Mouse (Mus musculus) testis, postnatal 10 days (tissue): ENCODE measurements around the gene Hoxc6.

Experiments
- DNase-seq: peaks from one replicate; pipeline ENCODE4 v3.0.0; 2021; ENCODE audit warnings: low spot score

Hoxc6 gene

DNA sequence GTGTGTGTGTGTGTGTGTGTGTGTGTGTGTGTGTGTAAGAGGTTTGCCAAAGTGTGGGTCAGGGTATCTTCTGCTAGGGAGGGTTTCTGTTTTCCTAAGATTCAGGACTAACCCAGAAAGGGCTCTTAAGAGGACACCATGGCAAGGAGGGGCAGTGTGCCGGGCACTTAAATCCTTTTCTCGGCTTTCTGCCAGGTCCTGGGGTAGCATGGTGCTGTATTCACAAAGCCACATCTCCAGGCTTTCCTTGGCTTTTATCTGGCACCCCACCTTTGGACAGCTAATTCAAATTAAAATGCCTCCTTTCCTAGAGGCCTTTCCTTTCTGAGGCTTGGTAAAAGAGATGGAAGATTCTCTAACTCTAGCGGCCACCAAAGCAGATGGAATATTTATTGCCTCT, 41.6 kb downstream of the Hoxc6 start:
- no peak for DNase-seq

GRCm38 (mm10) chr15:103040601-103041000, 42.5 kb downstream of the Hoxc6 start:
- DNase-seq = no peak

DNA sequence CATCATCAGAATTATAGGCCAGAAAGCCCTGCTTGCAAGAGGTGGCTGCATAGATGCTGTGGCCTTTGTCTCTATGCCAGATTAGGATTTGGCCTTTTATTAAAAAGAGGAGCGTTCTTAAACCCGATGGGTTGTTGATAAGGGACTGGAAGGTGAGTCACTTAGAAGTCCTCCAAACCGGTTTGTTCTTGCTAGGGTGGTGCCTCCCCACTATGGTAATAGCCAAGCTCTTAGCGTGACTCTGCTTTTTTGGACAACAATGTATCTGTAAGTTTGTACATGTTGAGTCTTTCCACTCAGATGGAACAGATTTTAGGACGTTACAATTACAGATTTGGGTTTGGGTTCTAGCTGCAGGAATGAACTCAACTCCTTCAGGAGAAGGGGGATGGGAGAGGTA, 43.6 kb downstream of the Hoxc6 start:
- no peak for DNase-seq

GRCm38 (mm10) chr15:103042209-103042608, 44.2 kb downstream of the Hoxc6 start:
- no peak for DNase-seq

DNA sequence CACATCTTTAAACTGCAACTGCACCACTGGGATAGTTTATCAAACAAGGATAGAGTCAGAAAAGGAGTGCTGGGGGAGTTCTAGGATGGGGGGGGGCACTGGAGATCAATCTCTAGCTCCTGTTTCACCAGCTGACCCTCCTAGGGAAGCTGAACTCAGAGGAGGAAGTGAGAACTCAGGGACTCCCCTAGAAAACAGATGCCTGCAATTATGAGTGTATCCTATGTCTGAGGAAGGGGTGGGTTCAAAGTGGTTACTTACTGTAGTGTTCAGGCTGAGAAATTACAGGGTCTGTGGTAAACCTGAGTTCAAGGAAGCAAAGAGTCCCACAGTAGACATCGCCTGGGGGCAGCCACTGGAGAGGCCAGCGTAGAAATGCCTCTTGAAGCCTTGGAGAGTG, 53.6 kb downstream of the Hoxc6 start:
- DNase-seq = no peak

DNA sequence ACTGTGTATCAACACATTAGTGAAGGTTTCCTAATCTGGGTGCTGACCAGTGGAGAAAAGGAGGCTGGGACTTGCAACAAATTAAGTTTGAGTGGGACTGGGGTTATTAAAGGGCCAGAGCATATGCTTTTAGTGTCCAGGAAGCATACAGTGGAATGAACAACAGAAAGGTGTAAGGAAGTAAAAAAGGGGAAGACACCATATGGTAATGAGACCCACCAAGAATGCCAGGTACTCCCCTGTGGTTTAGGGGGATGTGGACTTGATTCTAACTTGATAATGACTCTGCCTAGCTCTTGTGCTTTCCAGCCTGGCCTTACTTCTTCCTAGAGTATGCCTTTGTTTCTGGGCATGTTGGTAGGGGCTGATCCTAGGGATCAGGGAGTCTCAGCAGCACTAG, 55.2 kb downstream of the Hoxc6 start:
- DNase-seq = no peak

DNA sequence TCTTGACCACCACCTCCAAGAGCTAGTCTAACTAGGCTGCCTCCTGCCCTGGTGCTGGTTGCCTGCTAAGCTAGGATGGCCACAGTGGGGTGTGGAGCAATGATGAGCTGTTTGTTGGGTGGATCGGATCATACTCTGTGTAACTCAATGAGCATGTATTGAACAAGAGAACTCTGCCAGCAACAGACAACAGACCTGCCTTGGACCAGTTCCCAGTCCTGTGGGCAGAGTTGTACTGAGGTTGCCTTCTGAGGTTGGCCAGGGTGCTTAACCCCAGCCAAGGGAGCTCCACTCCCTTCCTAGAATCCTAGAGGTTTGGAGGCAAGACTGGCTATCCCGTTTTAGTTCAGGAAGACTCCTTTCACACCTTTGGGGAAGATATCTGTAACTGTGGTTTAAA, 58.3 kb downstream of the Hoxc6 start:
- no peak for DNase-seq

GRCm38 (mm10) chr15:103058715-103059114, 60.7 kb downstream of the Hoxc6 start:
- DNase-seq = no peak

DNA sequence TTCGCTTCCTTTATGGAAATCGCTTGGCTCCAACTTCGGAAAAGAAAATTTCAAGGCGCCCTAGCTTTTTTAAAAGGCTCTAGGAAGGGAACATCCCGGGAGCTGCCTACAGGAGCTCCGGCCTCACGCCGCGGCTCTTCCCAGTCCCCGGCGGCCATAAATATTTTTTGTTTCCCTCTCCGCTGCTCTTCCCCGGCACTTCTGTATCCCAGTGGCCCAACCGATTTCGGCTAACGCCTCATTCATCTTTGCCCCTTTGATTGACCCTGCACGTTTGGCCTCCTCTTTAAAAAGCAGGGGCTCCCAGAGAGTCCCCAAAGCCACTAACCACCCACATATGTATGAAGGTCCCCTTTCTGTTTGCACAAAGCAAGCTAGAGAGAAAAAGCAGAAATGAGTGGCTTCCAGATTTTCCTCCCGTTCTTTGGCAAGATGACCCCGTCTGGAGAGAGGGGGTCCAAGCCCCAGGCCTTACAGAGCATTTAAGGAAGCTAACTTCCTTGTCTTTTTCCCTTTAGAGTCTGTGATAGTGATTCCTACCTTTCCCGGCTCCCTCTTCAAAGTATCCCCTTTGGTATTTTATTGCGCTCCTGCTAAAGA, 61.4 kb downstream of the Hoxc6 start:
- no peak for DNase-seq

DNA sequence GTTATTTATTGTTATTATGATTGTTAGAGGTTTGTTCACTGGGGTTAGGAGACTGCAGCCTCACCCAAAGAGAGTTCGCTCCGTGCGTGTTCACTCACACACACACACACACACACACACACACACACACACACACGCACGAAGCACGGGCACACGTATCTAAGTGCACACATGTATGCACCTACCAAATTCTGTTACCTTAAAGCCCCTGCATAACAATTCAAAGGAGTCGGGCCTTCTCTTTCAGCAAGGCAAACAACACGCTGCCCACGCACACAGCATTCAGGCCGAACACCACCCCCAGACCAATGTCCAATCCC, 61.9 kb downstream of the Hoxc6 start:
- DNase-seq = no peak

GRCm38 (mm10) chr15:103060341-103061130, 62.5 kb downstream of the Hoxc6 start:
- peak; percentile 50 for DNase-seq

DNA sequence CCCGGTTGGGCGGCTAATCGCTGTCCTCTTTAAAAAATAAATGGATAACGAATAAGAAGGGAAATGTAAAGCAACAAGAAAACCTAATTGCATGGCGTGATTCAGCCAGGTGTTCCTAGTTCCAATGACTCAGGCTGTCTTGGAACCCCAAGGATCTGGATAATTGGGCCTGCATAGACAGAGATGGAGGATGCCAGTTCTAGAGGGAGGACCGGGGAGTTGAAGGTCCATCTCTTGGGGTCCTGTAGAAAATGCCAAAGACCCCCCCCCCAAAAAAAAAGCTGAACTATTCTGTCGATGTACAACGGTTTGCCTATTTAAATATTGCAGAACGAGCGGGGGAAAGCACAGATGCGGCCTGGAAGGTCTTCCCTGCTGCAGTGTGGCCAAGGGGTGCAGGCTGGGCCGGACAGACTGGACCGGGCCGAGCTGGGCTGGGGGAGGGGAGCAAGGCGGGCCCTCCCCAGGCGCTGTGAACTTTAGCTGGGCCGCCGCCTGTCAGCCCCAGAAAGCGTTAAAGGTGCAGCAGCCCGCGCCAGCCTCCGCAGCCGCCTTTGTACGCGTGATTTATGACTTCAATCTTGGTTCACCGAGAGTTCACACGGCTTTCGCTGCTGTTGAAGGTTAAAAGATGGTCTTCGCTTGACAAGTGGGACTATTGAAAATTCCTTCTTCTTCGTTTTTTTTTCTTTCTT, 63.2 kb downstream of the Hoxc6 start:
- DNase-seq = peak; percentile 67
